20 mouse cellular contexts compared by ENCODE assay signal in genomic region chr1:34261011-34261410, GRCm38 (mm10).
A peak's percentile ranks its signal among the peaks of the same experiment; 100 is the strongest.
DNase-seq lines count a peak whose midpoint lies in the region; ATAC-seq and TF ChIP-seq lines count a peak whose summit lies in the region.
"Had no signal": no experiment of that assay in that cellular context is flagged by ENCODE, and none has a peak within 500 bp of the region (broad histone marks: within the 10 kb centered on the region; RNA-seq: fewer than 3 reads in every experiment).

No protein-coding gene starts in this region.

- H3K27me3 ChIP-seq in kidney, postnatal 0 days (ENCODE audit: insufficient read depth, low read length): no peaks in the 10 kb centered on the region
- no peaks in the 10 kb centered on the region for H3K27me3 ChIP-seq in hindbrain, embryonic 12.5 days
- H3K27me3 ChIP-seq: embryonic facial prominence, embryonic 13.5 days; heart, embryonic 15.5 days; limb, embryonic 12.5 days; liver, embryonic 12.5 days; neural tube, embryonic 12.5 days had no signal

- no peak for TF ChIP-seq CTCF in kidney, postnatal 0 days (IDR thresholded peaks at IDR 0.05; ENCODE audit: low read depth)

- H3K9me3 ChIP-seq in kidney, postnatal 0 days (replicated peaks; ENCODE audit: low read length): no peaks in the 10 kb centered on the region
- H3K9me3 ChIP-seq in hindbrain, embryonic 12.5 days (replicated peaks): no peaks in the 10 kb centered on the region
- H3K9me3 ChIP-seq: embryonic facial prominence, embryonic 13.5 days; heart, embryonic 15.5 days; limb, embryonic 12.5 days; liver, embryonic 12.5 days; neural tube, embryonic 12.5 days had no signal

- WGBS in kidney, postnatal 0 days: 73% methylated on average over 12 of the region's 12 CpGs
- WGBS in hindbrain, embryonic 12.5 days: 83% methylated on average over 12 of the region's 12 CpGs

- H3K4me1 ChIP-seq in kidney, postnatal 0 days (replicated peaks; ENCODE audit: insufficient read depth, low read length): no peaks in the 10 kb centered on the region
- H3K4me1 ChIP-seq in hindbrain, embryonic 12.5 days: no peaks in the 10 kb centered on the region
- H3K4me1 ChIP-seq: embryonic facial prominence, embryonic 13.5 days; limb, embryonic 12.5 days; neural tube, embryonic 12.5 days had no signal

- H3K27ac ChIP-seq in kidney, postnatal 0 days: no peak overlapping the region
- H3K27ac ChIP-seq in hindbrain, embryonic 12.5 days: no peak overlapping the region
- H3K27ac ChIP-seq: embryonic facial prominence, embryonic 13.5 days; hindbrain, postnatal 0 days; limb, embryonic 12.5 days; liver, embryonic 12.5 days; neural tube, embryonic 12.5 days had no signal

- no peak; the same call in 1 of the 2 replicates for ATAC-seq in kidney, postnatal 0 days (replicated peaks; ENCODE audit: low FRiP score, low read depth)
- no peak for ATAC-seq in hindbrain, embryonic 12.5 days (ENCODE audit: low FRiP score)
- ATAC-seq: forebrain, embryonic 14.5 days; hindbrain, postnatal 0 days; liver, embryonic 12.5 days had no signal

- DNase-seq in kidney, postnatal 0 days (ENCODE audit: low spot score): peak; percentile 12
- no peak for DNase-seq in kidney, adult 11 months
- peak; percentile 21 to 52 for DNase-seq in kidney, postnatal 4 days
- peak; percentile 47 for DNase-seq in lung, postnatal 14 days
- no peak for DNase-seq in thymus, postnatal 36 days
- DNase-seq in thymus, postnatal 0 days (ENCODE audit: low spot score): no peak
- DNase-seq: adrenal gland, adult 8-10 months; cerebellum, postnatal 10 days; gastrocnemius, postnatal 14 days; heart, postnatal 4 days; thymus, postnatal 4 days had no signal

- H3K4me2 ChIP-seq in kidney, postnatal 0 days (ENCODE audit: low read length): no peak overlapping the region
- no peak overlapping the region for H3K4me2 ChIP-seq in hindbrain, embryonic 12.5 days (replicated peaks)
- H3K4me2 ChIP-seq: embryonic facial prominence, embryonic 13.5 days; heart, embryonic 15.5 days; limb, embryonic 12.5 days; liver, embryonic 12.5 days; midbrain, embryonic 11.5 days; neural tube, embryonic 12.5 days had no signal

- H3K9ac ChIP-seq in kidney, postnatal 0 days (ENCODE audit: low read depth, low read length): no peak overlapping the region
- H3K9ac ChIP-seq in hindbrain, embryonic 12.5 days: no peak overlapping the region
- H3K9ac ChIP-seq: embryonic facial prominence, embryonic 13.5 days; heart, embryonic 15.5 days; limb, embryonic 12.5 days; liver, embryonic 12.5 days; neural tube, embryonic 12.5 days had no signal

- no peak overlapping the region for H3K4me3 ChIP-seq in kidney, postnatal 0 days (replicated peaks; ENCODE audit: low read depth, low read length)
- H3K4me3 ChIP-seq in hindbrain, embryonic 12.5 days: no peak overlapping the region
- H3K4me3 ChIP-seq: embryonic facial prominence, embryonic 13.5 days; heart, embryonic 15.5 days; limb, embryonic 12.5 days; liver, embryonic 12.5 days; neural tube, embryonic 12.5 days had no signal

- peaks cover 45% of the 10 kb centered on the region for H3K36me3 ChIP-seq in kidney, postnatal 0 days (ENCODE audit: insufficient read depth, low read length)
- peaks cover 86% of the 10 kb centered on the region for H3K36me3 ChIP-seq in hindbrain, embryonic 12.5 days

Comparison
In these comparisons a context has a peak if more than half of its experiments do, and no peak if none do; other contexts are left out.
1. DNase-seq: peak in kidney, postnatal 0 days (single experiment), kidney, postnatal 4 days (2 of 2) and lung, postnatal 14 days (single experiment); none in kidney, adult 11 months (single experiment), thymus, postnatal 36 days (0 of 2) and thymus, postnatal 0 days (single experiment).